Mouse (Mus musculus) lung, postnatal 10 days (tissue): ENCODE data around the gene Bnip1.

Source experiments
- DNase-seq: peaks from one replicate; pipeline ENCODE4 v3.0.0; 2021

Bnip1 gene

GRCm38 (mm10) chr17:26780750-26781571 is at the start of gene Bnip1:
Bnip1 (plus strand) TSS chr17:26781066.
- DNase-seq: peak; percentile 86

- DNase-seq: no peak
Measured at GRCm38 (mm10) chr17:26742581-26742980, 38.3 kb upstream of the Bnip1 start.

- DNase-seq: no peak
Measured at GRCm38 (mm10) chr17:26743294-26743693, 37.6 kb upstream of the Bnip1 start.

- DNase-seq: no peak
Measured at GRCm38 (mm10) chr17:26749975-26750374, 30.9 kb upstream of the Bnip1 start.

- no peak for DNase-seq
Measured at GRCm38 (mm10) chr17:26752297-26752696, 28.6 kb upstream of the Bnip1 start.

GRCm38 (mm10) chr17:26753476-26753875 is 27.4 kb upstream of the Bnip1 start:
- DNase-seq: no peak

GRCm38 (mm10) chr17:26767100-26767753 is 13.6 kb upstream of the Bnip1 start:
- no peak for DNase-seq

GRCm38 (mm10) chr17:26767754-26768124 is 13.1 kb upstream of the Bnip1 start:
- no peak for DNase-seq

GRCm38 (mm10) chr17:26776211-26776610 is 4.7 kb upstream of the Bnip1 start:
- peak; percentile 42 for DNase-seq

- DNase-seq: no peak
Measured at GRCm38 (mm10) chr17:26778001-26778400, 2.9 kb upstream of the Bnip1 start.

GRCm38 (mm10) chr17:26778430-26779100 is 2.3 kb upstream of the Bnip1 start:
- DNase-seq: no peak

- DNase-seq: no peak
Measured at GRCm38 (mm10) chr17:26779471-26779870, 1.4 kb upstream of the Bnip1 start.

- DNase-seq: no peak
Measured at GRCm38 (mm10) chr17:26781610-26782043, 761 bp downstream of the Bnip1 start.

GRCm38 (mm10) chr17:26784525-26784924 is 3.7 kb downstream of the Bnip1 start:
- no peak for DNase-seq

- no peak for DNase-seq
Measured at GRCm38 (mm10) chr17:26786586-26786985, 5.7 kb downstream of the Bnip1 start.

- no peak for DNase-seq
Measured at GRCm38 (mm10) chr17:26788986-26789385, 8.1 kb downstream of the Bnip1 start.

- no peak for DNase-seq
Measured at GRCm38 (mm10) chr17:26789460-26790268, 8.8 kb downstream of the Bnip1 start.

GRCm38 (mm10) chr17:26790269-26791214 is 9.7 kb downstream of the Bnip1 start:
- no peak for DNase-seq

GRCm38 (mm10) chr17:26791580-26791979 is 10.7 kb downstream of the Bnip1 start:
- DNase-seq: no peak

- DNase-seq: no peak
Measured at GRCm38 (mm10) chr17:26792096-26792495, 11.2 kb downstream of the Bnip1 start.

- DNase-seq: no peak
Measured at GRCm38 (mm10) chr17:26793068-26793765, 12.4 kb downstream of the Bnip1 start.
